Mouse (Mus musculus) heart, adult 2 months (tissue): ENCODE results near the gene Ivns1abp. TPM values are rescaled to one million over a fixed set of nuclear protein-coding genes. Genes with fewer than 3 reads are reported as not detected.
"Not testable (repeated sequence)": the region's sequence is repeated elsewhere in the genome, so short reads cannot be mapped to it uniquely, and the experiment has no call there.

ENCODE experiments used
- DNase-seq, 2 experiments: peaks; one replicate each; pipeline ENCODE4 v3.0.0; 2021
- H3K27ac ChIP-seq: fragments of 200-600 bp; 2 replicates; pipeline ENCODE4 v1.8.1; 2022
- H3K27me3 ChIP-seq: fragments of 200-500 bp; 2 replicates; pipeline ENCODE4 v1.6.1; 2012; ENCODE audit warnings: mild to moderate bottlenecking, low read length, inconsistent platforms, mixed read lengths; ENCODE audit not compliant: control insufficient read depth, insufficient read depth
- H3K36me3 ChIP-seq: fragments of 200-500 bp; 2 replicates; pipeline ENCODE4 v1.6.1; 2012; ENCODE audit warnings: low read length, inconsistent platforms; ENCODE audit not compliant: control insufficient read depth, insufficient read depth
- H3K4me1 ChIP-seq: fragments of 200-500 bp; 2 replicates; pipeline ENCODE4 v1.6.1; 2011; ENCODE audit warnings: low read length; ENCODE audit not compliant: control insufficient read depth, insufficient read depth
- H3K4me3 ChIP-seq: fragments of 200-600 bp; 2 replicates; pipeline ENCODE4 v1.8.1; 2022
- H3K79me2 ChIP-seq: fragments of 200-500 bp; replicated peaks from 2 replicates; pipeline ENCODE4 v1.6.1; 2012; ENCODE audit warnings: mild to moderate bottlenecking, inconsistent platforms, low read length, moderate library complexity, mixed read lengths; ENCODE audit not compliant: control insufficient read depth, insufficient read depth
- H3K9ac ChIP-seq: fragments of 200-500 bp; 2 replicates; pipeline ENCODE4 v1.6.1; 2012; ENCODE audit warnings: low read depth, mild to moderate bottlenecking, control low read depth, inconsistent platforms, low read length, mixed read lengths
- CTCF ChIP-seq: fragments of 200-600 bp; IDR thresholded peaks from 2 replicates; pipeline ENCODE4 v1.8.1; 2022; ENCODE audit warnings: antibody characterized with exemption, mild to moderate bottlenecking, moderate library complexity
- EP300 ChIP-seq: fragments of 200-500 bp; IDR thresholded peaks from 2 replicates; pipeline ENCODE4 v1.6.1; 2011; ENCODE audit warnings: low read depth, low read length, control low read depth; ENCODE audit not compliant: insufficient read depth
- POLR2A ChIP-seq: fragments of 200-500 bp; IDR thresholded peaks from 2 replicates; pipeline ENCODE4 v1.6.1; 2011; ENCODE audit warnings: mild to moderate bottlenecking, low read depth, low read length, control low read depth; ENCODE audit not compliant: insufficient read depth
- WGBS: fragments of 180-500 bp; shearing (Covaris S2); methylation state at CpG from one replicate; pipeline ENCODE4 v1.1.7; 2018; 5-methylcytosine and 5-hydroxymethylcytosine counted together
- intact Hi-C: fragments of 180-260 bp; cut with DNase I; formaldehyde crosslinking; loops from one replicate; pipeline ENCODE4 v1.15.1; 2025
- polyA plus RNA-seq: library from polyadenylated mRNA; depleted of rRNA; stranded (reverse); fragments of >200 nt; gene quantifications from 2 replicates; pipeline ENCODE4 v1.2.3, GENCODE M21; 2012
- total RNA-seq, 2 experiments: library from RNA; stranded (reverse); gene quantifications; 2 replicates each; pipeline ENCODE4 v1.2.3; 2021

The Ivns1abp gene
- total and polyA plus RNA-seq, 3 experiments, result 259 to 843 (median 659) TPM

DNA sequence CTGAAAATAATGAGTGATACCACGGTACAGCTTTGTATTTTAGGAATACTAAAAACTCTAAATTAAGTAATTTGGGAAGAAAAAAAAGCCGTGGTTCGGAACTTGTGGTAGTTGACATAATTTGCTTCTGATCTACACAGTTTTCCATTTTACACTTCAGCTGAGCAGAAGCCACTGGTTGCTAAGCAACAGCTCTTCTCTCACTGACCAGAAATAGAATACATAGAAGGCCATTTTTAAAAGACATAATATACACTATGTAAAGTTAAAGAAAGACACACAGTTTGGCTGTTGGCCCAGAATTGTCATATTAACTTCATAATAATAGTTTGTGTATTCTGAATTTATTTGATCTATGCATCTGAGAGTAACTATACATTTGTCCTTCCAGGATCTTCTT is 42.4 kb upstream of the Ivns1abp start:
- Histone ChIP-seq H3K4me1 (no peaks in the 10 kb centered on the region), H3K36me3 (no peaks in the 10 kb centered on the region), H3K27ac (no peak overlapping the region), H3K27me3 (no peaks in the 10 kb centered on the region), H3K79me2 (no peaks in the 10 kb centered on the region), H3K4me3 (no peak overlapping the region), H3K9ac (no peak overlapping the region)
- no peak for DNase-seq
- 72% methylated on average over 3 of the region's 3 CpGs for WGBS
- intact Hi-C loops, result no loop called here
- TF ChIP-seq CTCF (no peak), EP300 (no peak), POLR2A (no peak)

DNA sequence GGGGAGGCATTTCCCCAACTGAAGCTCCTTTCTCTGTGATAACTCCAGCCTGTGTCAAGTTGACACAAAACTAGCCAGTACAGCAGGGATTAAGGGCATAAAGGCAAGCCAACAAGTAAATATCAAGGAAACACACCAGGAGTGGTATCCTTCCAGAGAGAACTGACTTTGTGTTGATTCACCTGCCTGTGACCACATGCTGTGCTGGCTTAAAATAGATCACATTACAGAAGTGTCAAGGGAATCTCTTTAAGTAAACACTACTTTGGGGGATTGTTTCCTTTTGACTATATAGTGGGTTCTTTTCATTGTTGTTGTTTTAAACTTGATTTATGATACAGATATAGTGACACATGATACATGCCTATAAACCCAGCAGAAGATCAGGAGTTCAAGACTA is 41.0 kb upstream of the Ivns1abp start:
- H3K79me2 ChIP-seq, result no peaks in the 10 kb centered on the region
- no peaks in the 10 kb centered on the region for H3K36me3 ChIP-seq
- DNase-seq, result no peak
- intact Hi-C loops, result no loop called here
- H3K27me3 ChIP-seq, result no peaks in the 10 kb centered on the region
- no peak overlapping the region for H3K9ac ChIP-seq
- H3K4me1 ChIP-seq, result no peaks in the 10 kb centered on the region
- TF ChIP-seq EP300, result no peak
- H3K27ac ChIP-seq, result no peak overlapping the region
- H3K4me3 ChIP-seq, result no peak overlapping the region

DNA sequence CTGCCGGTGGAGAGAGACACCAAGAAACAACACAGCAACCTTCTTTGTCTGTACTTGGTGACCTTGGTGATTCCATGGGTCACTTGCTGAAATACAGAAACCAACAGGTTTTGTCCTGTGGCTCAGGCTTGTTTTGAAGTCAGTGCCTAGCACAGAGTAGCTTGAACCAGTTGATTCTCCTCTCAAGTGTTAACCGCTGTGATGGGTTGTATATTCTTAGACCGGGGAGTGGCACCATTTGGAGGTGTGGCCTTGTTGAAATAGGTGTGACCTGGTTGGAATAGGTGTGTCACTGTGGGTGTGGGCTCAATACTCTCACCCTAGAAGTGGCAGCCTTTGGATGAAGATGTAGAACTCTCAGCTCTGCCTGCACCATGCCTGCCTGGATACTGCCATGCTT is 39.3 kb upstream of the Ivns1abp start:
- H3K9ac ChIP-seq, H3K4me3 ChIP-seq, H3K4me1 ChIP-seq, H3K27ac ChIP-seq, DNase-seq, H3K36me3 ChIP-seq, H3K79me2 ChIP-seq, intact Hi-C loops, H3K27me3 ChIP-seq: not testable (repeated sequence)
- 92% methylated on average over 3 of the region's 3 CpGs for WGBS

DNA sequence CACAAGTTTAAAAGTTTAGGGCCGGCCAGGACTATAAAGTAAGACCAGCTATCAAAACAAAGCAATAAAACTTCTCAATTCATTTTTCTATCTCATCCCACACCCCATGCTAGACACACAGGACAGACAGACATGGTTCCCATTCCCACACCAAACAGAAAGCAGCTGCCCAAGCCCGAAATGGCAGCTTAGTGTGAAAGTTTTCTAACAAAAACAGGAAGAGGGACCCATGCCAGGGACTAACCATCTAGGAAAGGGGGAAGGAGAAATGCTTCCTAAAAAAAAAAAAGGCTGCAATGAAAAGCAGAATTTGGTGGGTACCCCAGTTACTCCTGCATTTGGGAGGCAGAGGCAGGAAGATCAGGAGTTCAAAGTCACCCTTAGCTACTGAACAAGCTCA is 37.2 kb upstream of the Ivns1abp start:
- TF ChIP-seq CTCF (no peak), EP300 (no peak), POLR2A (no peak)
- DNase-seq, result no peak
- Histone ChIP-seq H3K79me2 (no peaks in the 10 kb centered on the region), H3K4me1 (no peaks in the 10 kb centered on the region), H3K27ac (no peak overlapping the region), H3K9ac (no peak overlapping the region), H3K36me3 (no peaks in the 10 kb centered on the region), H3K27me3 (no peaks in the 10 kb centered on the region), H3K4me3 (no peak overlapping the region)
- intact Hi-C loops, result no loop called here
- 63% methylated on average over 2 of the region's 2 CpGs for WGBS

DNA sequence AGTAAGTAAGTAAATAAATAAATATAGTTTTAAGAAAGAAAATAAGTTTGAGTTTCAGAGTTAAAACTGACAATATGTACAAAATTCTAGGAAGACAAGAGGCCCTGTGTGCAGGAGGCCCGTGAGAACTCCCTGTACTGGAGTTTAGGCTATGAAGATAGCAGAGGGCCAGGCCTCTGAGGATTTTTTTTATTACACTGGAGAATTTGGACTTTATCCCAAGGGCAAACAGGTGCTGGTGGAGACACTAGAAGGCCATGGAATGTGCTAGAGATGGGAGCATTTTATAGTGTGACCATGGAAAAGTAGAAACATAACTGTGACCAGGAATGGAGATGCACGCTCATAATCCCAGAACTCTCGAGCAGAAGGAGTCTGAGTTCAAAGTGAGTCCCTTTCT is 36.5 kb upstream of the Ivns1abp start:
- Histone ChIP-seq H3K36me3 (no peaks in the 10 kb centered on the region), H3K4me3 (no peak overlapping the region), H3K27ac (no peak overlapping the region), H3K79me2 (no peaks in the 10 kb centered on the region), H3K4me1 (no peaks in the 10 kb centered on the region; the same call in 1 of the 2 replicates), H3K27me3 (no peaks in the 10 kb centered on the region), H3K9ac (no peak overlapping the region)
- intact Hi-C loops, result no loop called here
- no peak for TF ChIP-seq CTCF
- TF ChIP-seq EP300, result no peak
- no peak for TF ChIP-seq POLR2A
- WGBS, result 90% methylated on average over 3 of the region's 3 CpGs
- DNase-seq, result no peak

DNA sequence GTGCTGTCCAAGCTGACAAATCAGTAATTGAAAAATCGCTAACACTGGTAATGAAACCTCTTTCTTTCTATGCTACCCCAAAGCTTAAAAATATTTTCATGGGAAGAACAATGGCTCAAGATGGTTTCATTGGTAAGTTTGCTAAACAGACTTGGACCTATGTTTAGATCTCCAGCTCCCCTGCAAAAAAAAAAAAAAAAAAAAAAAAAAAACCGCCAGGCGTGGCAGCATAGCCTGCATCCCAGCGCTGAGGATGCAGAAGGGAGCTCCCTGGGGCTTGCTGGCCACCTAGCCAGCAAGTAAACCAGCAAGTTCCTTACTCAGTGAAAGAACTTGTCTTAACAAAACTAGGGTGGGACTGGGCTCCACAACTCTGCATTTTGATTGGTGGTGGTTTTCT is 35.8 kb upstream of the Ivns1abp start:
- intact Hi-C loops, result no loop called here

DNA sequence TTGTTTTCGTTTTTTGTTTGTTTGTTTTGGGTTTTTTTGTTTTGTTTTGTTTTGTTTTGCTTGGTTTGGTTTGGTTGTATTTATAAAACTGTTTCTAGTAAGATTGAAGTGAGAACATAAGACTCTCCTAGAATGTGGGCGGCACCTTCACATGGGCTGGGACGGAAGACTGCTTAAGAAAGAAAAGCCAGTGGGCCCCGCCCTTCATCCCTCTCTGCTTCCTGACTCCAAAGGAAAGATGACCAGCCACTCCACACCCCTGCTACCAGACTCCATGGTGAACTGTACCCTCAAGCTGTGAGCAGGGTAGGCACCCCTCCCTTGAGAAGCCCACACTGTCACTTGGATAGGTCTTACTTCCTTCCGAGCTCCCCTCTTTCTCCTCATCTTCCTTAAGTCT is 33.8 kb upstream of the Ivns1abp start:
- TF ChIP-seq CTCF (no peak), EP300 (no peak), POLR2A (no peak)
- Histone ChIP-seq H3K79me2 (no peaks in the 10 kb centered on the region), H3K4me3 (no peak overlapping the region), H3K4me1 (no peaks in the 10 kb centered on the region; the same call in 1 of the 2 replicates), H3K9ac (no peak overlapping the region), H3K27ac (no peak overlapping the region), H3K36me3 (no peaks in the 10 kb centered on the region), H3K27me3 (no peaks in the 10 kb centered on the region)
- no peak for DNase-seq
- 79% methylated on average over 5 of the region's 5 CpGs for WGBS
- intact Hi-C loops, result no loop called here

More for the DNA sequence above, 35.8 kb upstream of the Ivns1abp start:
- no peak overlapping the region for H3K27ac ChIP-seq
- no peaks in the 10 kb centered on the region for H3K27me3 ChIP-seq
- whole genome bisulfite sequencing, result 67% methylated on average over 4 of the region's 4 CpGs
- no peaks in the 10 kb centered on the region for H3K79me2 ChIP-seq
- DNase-seq, result no peak
- no peak for TF ChIP-seq CTCF
- TF ChIP-seq EP300, result no peak
- TF ChIP-seq POLR2A, result no peak
- H3K36me3 ChIP-seq, result no peaks in the 10 kb centered on the region
- no peaks in the 10 kb centered on the region; the same call in 1 of the 2 replicates for H3K4me1 ChIP-seq
- H3K9ac ChIP-seq, result no peak overlapping the region
- no peak overlapping the region for H3K4me3 ChIP-seq
